Mouse (Mus musculus): ENCODE measurements at regions not wholly inside any gene's neighbourhood (a gene's known extent, or its start where the extent isn't known, plus 50 kb on each side); places are given as distances from the start of the nearest gene placed in this dataset.

GRCm38 (mm10) chr10:118624368-118624767 lies 183.5 kb downstream of the Ifng start:
- no peak for DNase-seq

- no peak for DNase-seq
These were observed 187.2 kb downstream of the Ifng start for GRCm38 (mm10) chr10:118628000-118628399.

GRCm38 (mm10) chr10:118629360-118630040 lies 188.7 kb downstream of the Ifng start:
- no peak for DNase-seq

- DNase-seq, result no peak
These were observed 190.9 kb downstream of the Ifng start for GRCm38 (mm10) chr10:118631786-118632185.

- no peak for DNase-seq
These were observed 191.3 kb downstream of the Ifng start for GRCm38 (mm10) chr10:118632187-118632586.

GRCm38 (mm10) chr10:118633429-118633828 lies 192.6 kb downstream of the Ifng start:
- no peak for DNase-seq

GRCm38 (mm10) chr10:118639097-118639496 lies 198.3 kb downstream of the Ifng start:
- no peak for DNase-seq

- peak; percentile 72 for DNase-seq
These were observed 199.4 kb downstream of the Ifng start for GRCm38 (mm10) chr10:118640121-118640809.

- no peak for DNase-seq
These were observed 200.1 kb downstream of the Ifng start for GRCm38 (mm10) chr10:118640810-118641427.

GRCm38 (mm10) chr10:118643622-118644021 lies 202.8 kb downstream of the Ifng start:
- no peak for DNase-seq

- DNase-seq, result peak; percentile 74
These were observed 207.3 kb downstream of the Ifng start for GRCm38 (mm10) chr10:118648111-118648510.

GRCm38 (mm10) chr10:118656561-118656960 lies 213.4 kb downstream of the Dyrk2 start:
- DNase-seq, result no peak

GRCm38 (mm10) chr10:118666009-118666408 lies 204.0 kb downstream of the Dyrk2 start:
- DNase-seq, result no peak

GRCm38 (mm10) chr10:118675816-118676465 lies 194.1 kb downstream of the Dyrk2 start:
- DNase-seq, result peak; percentile 27

- no peak for DNase-seq
These were observed 191.1 kb downstream of the Dyrk2 start for GRCm38 (mm10) chr10:118678750-118679418.

GRCm38 (mm10) chr10:118679507-118679906 lies 190.5 kb downstream of the Dyrk2 start:
- no peak for DNase-seq

GRCm38 (mm10) chr10:118680896-118681295 lies 189.1 kb downstream of the Dyrk2 start:
- no peak for DNase-seq

- DNase-seq, result no peak
These were observed 186.7 kb downstream of the Dyrk2 start for GRCm38 (mm10) chr10:118683356-118683755.

- no peak for DNase-seq
These were observed 170.7 kb downstream of the Dyrk2 start for GRCm38 (mm10) chr10:118699292-118699691.

GRCm38 (mm10) chr10:118700115-118700514 lies 169.9 kb downstream of the Dyrk2 start:
- no peak for DNase-seq

GRCm38 (mm10) chr10:118706020-118706419 lies 164.0 kb downstream of the Dyrk2 start:
- no peak for DNase-seq

GRCm38 (mm10) chr10:118709718-118710117 lies 160.3 kb downstream of the Dyrk2 start:
- no peak for DNase-seq
